Mouse (Mus musculus) ES-Bruce4 (cell line): Measurements from ENCODE around the gene Man2b2.
"Not testable (repeated sequence)": the region's sequence is repeated elsewhere in the genome, so short reads cannot be mapped to it uniquely, and the experiment has no call there.

ENCODE experiments used
- CTCF ChIP-seq: IDR thresholded peaks from one replicate; pipeline ENCODE4 v1.8.1; 2011; ENCODE audit warnings: low read depth, low read length
- EP300 ChIP-seq: IDR thresholded peaks from 2 replicates; pipeline ENCODE4 v1.6.1; 2011; ENCODE audit warnings: low read depth, low read length; ENCODE audit not compliant: insufficient read depth
- POLR2A ChIP-seq: IDR thresholded peaks from one replicate; pipeline ENCODE4 v1.8.1; 2011; ENCODE audit warnings: low read length; ENCODE audit not compliant: insufficient read depth

GRCm38 (mm10) chr5:36796296-36797014, 34.0 kb downstream of the Man2b2 start, which contains the start of gene Mrfap1:
- not testable (repeated sequence) for TF ChIP-seq CTCF, EP300, POLR2A
